Mouse (Mus musculus) MEL (cell line): ENCODE data around the gene 9130019O22Rik.

Source experiments
- BHLHE40 ChIP-seq: IDR thresholded peaks from 2 replicates; pipeline ENCODE4 v1.6.1; 2012; ENCODE audit warnings: low read depth, mild to moderate bottlenecking, inconsistent platforms, low read length, improper control_type of control experiment, borderline replicate concordance
- CTCF ChIP-seq, 3 experiments: IDR thresholded peaks in 2 of 3; conservative IDR thresholded peaks in 1 of 3; 2 replicates each; pipeline ENCODE4 v1.5.1; 2011 to 2012; ENCODE audit warnings: low read length in 3 of 3, low read depth in 2 of 3, mild to moderate bottlenecking in 2 of 3, improper control_type of control experiment in 1 of 3, inconsistent platforms in 1 of 3, mixed read lengths in 1 of 3, moderate library complexity in 1 of 3; ENCODE audit not compliant: control insufficient read depth in 1 of 3, insufficient read depth in 1 of 3, poor library complexity in 1 of 3, severe bottlenecking in 1 of 3
- E2F4 ChIP-seq: IDR thresholded peaks from 2 replicates; pipeline ENCODE4 v1.6.1; 2011; ENCODE audit warnings: low read depth, low read length, improper control_type of control experiment, borderline replicate concordance
- ETS1 ChIP-seq: IDR thresholded peaks from 2 replicates; pipeline ENCODE4 v1.6.1; 2012; ENCODE audit warnings: low read depth, mild to moderate bottlenecking, inconsistent platforms, low read length, improper control_type of control experiment, moderate library complexity
- GABPA ChIP-seq: IDR thresholded peaks from 2 replicates; pipeline ENCODE4 v1.6.1; 2012; ENCODE audit warnings: low read depth, mild to moderate bottlenecking, inconsistent platforms, low read length, improper control_type of control experiment, moderate library complexity
- GATA1 ChIP-seq: IDR thresholded peaks from 2 replicates; pipeline ENCODE4 v1.6.1; 2011; ENCODE audit warnings: low read depth, low read length, improper control_type of control experiment
- MAX ChIP-seq: IDR thresholded peaks from 2 replicates; pipeline ENCODE4 v1.6.1; 2011; ENCODE audit warnings: low read length, improper control_type of control experiment
- MEF2A ChIP-seq: IDR thresholded peaks from 2 replicates; pipeline ENCODE4 v1.6.1; 2014; ENCODE audit warnings: low read depth, mild to moderate bottlenecking, inconsistent platforms, low read length, improper control_type of control experiment; ENCODE audit not compliant: poor library complexity, insufficient replicate concordance, severe bottlenecking; ENCODE audit errors: extremely low read depth
- POLR2A ChIP-seq, 2 experiments: IDR thresholded peaks; 2 replicates each; pipeline ENCODE4 v1.6.1; 2011 to 2012; ENCODE audit warnings: low read length in 2 of 2, mild to moderate bottlenecking in 2 of 2, control low read depth in 1 of 2, improper control_type of control experiment in 1 of 2, low read depth in 1 of 2, moderate library complexity in 1 of 2; ENCODE audit not compliant: control insufficient read depth in 1 of 2, insufficient read depth in 1 of 2, poor library complexity in 1 of 2
- USF2 ChIP-seq, 2 experiments: IDR thresholded peaks; 2 replicates each; pipeline ENCODE4 v1.6.1; 2011 to 2012; ENCODE audit warnings: improper control_type of control experiment in 2 of 2, low read length in 2 of 2, borderline replicate concordance in 1 of 2, inconsistent platforms in 1 of 2, low read depth in 1 of 2, mild to moderate bottlenecking in 1 of 2; ENCODE audit not compliant: insufficient read depth in 1 of 2
- ZC3H11A ChIP-seq: IDR thresholded peaks from 2 replicates; pipeline ENCODE4 v1.6.1; 2012; ENCODE audit warnings: low read depth, mild to moderate bottlenecking, inconsistent platforms, low read length, improper control_type of control experiment
- ZKSCAN1 ChIP-seq: IDR thresholded peaks from 2 replicates; pipeline ENCODE4 v1.6.1; 2012; ENCODE audit warnings: low read depth, mild to moderate bottlenecking, inconsistent platforms, low read length, improper control_type of control experiment, moderate library complexity
- ZMIZ1 ChIP-seq: IDR thresholded peaks from 2 replicates; pipeline ENCODE4 v1.6.1; 2012; ENCODE audit warnings: low read depth, mild to moderate bottlenecking, inconsistent platforms, low read length, improper control_type of control experiment, moderate library complexity

GRCm38 (mm10) chr7:127357871-127358270, 29.1 kb downstream of the 9130019O22Rik start:
- TF ChIP-seq BHLHE40 (no peak), E2F4 (no peak), GATA1 (no peak), CTCF (IDR thresholded peaks at IDR 0.05 in 2 of 3, conservative IDR thresholded peaks at IDR 0.05 in 1 of 3; ENCODE audit: control insufficient read depth in 1 of 3, insufficient read depth in 1 of 3, low read depth in 2 of 3, low read length in 3 of 3, poor library complexity in 1 of 3, severe bottlenecking in 1 of 3) (no peak), USF2 (IDR thresholded peaks at IDR 0.05; ENCODE audit: borderline replicate concordance in 1 of 2, insufficient read depth in 1 of 2, low read depth in 1 of 2, low read length in 2 of 2) (no peak), MAX (no peak), GABPA (no peak), POLR2A (IDR thresholded peaks at IDR 0.05; ENCODE audit: control insufficient read depth in 1 of 2, insufficient read depth in 1 of 2, low read depth in 1 of 2, low read length in 2 of 2, poor library complexity in 1 of 2) (no peak), ZC3H11A (no peak), MEF2A (no peak), ZMIZ1 (no peak), ZKSCAN1 (no peak), ETS1 (no peak)
